ENCODE assay signal across 18 mouse cellular contexts in the genomic region with DNA sequence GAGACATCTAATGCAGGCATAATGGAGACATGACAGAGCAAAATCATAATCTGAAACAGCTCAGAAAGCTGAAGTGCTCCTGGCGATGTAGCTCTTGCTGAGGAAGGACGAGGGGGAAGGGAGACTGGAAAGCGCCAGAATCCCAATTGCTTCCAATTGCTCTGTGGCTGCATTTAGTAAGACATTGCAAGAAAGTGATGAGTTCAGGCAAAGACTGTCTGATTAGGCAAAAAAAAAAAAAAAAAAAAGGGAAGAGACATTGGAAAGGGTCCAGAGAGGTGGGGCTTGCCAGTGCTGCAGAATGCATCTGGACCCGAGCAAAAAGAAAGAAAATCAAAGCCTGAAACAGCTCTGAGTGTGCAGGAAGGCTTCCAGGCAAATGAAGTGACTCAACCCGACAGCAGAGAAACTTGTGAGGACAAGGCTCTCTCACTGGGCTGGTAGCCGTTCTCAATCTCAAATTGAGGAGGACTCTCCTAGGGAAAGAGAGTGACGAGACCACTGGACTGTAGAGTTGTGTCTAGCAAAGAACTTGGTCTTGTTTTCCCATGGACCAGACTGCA.
DNase-seq lines count a peak whose midpoint lies in the region; ATAC-seq and TF ChIP-seq lines count a peak whose summit lies in the region.
"Had no signal": no experiment of that assay in that cellular context is flagged by ENCODE, and none has a peak within 500 bp of the region (broad histone marks: within the 10 kb centered on the region; RNA-seq: fewer than 3 reads in every experiment).

No protein-coding gene starts in this region.

- no peaks in the 10 kb centered on the region for H3K4me1 ChIP-seq in lung, postnatal 0 days (ENCODE audit: insufficient read depth, low read depth, low read length)
- no peaks in the 10 kb centered on the region for H3K4me1 ChIP-seq in lung, adult 2 months (ENCODE audit: control insufficient read depth, insufficient read depth, low read length)
- H3K4me1 ChIP-seq: hindbrain, embryonic 15.5 days; neural tube, embryonic 12.5 days had no signal

- DNase-seq in gastrocnemius, postnatal 25 days: peak; percentile 6
- DNase-seq in gastrocnemius, postnatal 14 days: no peak
- peak; percentile 17 for DNase-seq in lung, postnatal 0 days (ENCODE audit: low spot score)
- no peak for DNase-seq in lung, adult 2 months
- DNase-seq in brain, adult 2 months (ENCODE audit: low read depth, low spot score): peak; percentile 59
- DNase-seq in left cerebral cortex, postnatal 4 days: peak; percentile 3
- DNase-seq in adrenal gland, postnatal 25 days: no peak
- DNase-seq: cerebellum, postnatal 36 days; heart, postnatal 14 days; kidney, adult 11 months; kidney, postnatal 14 days; midbrain, embryonic 14.5 days; thymus, adult 18-20 months had no signal

- no peak overlapping the region for H3K4me3 ChIP-seq in lung, postnatal 0 days (ENCODE audit: low read depth, low read length)
- no peak overlapping the region for H3K4me3 ChIP-seq in lung, adult 2 months (replicated peaks; ENCODE audit: extremely low read depth, low read depth, low read length)
- H3K4me3 ChIP-seq: embryonic facial prominence, embryonic 15.5 days; hindbrain, embryonic 15.5 days; neural tube, embryonic 12.5 days had no signal

- H3K9me3 ChIP-seq in lung, postnatal 0 days (ENCODE audit: low read length): no peaks in the 10 kb centered on the region
- H3K9me3 ChIP-seq: embryonic facial prominence, embryonic 15.5 days; hindbrain, embryonic 15.5 days; neural tube, embryonic 12.5 days had no signal

- no peaks in the 10 kb centered on the region for H3K27me3 ChIP-seq in lung, postnatal 0 days (replicated peaks; ENCODE audit: insufficient read depth, low read length)
- H3K27me3 ChIP-seq: embryonic facial prominence, embryonic 15.5 days; hindbrain, embryonic 15.5 days; neural tube, embryonic 12.5 days had no signal

- no peaks in the 10 kb centered on the region for H3K36me3 ChIP-seq in lung, postnatal 0 days (ENCODE audit: insufficient read depth, low read length)
- H3K36me3 ChIP-seq: embryonic facial prominence, embryonic 15.5 days; hindbrain, embryonic 15.5 days; neural tube, embryonic 12.5 days had no signal

- intact Hi-C loops in gastrocnemius, postnatal 14 days (cut with DNase I; ENCODE audit: low total_unique reads): no loop called here
- intact Hi-C loops in left cerebral cortex, postnatal 4 days (cut with DNase I): no loop called here

- WGBS in lung, postnatal 0 days: 45% methylated on average over 7 of the region's 7 CpGs
- 53% methylated on average over 7 of the region's 7 CpGs for WGBS in lung, adult 2 months

- no peak for TF ChIP-seq CTCF in lung, postnatal 0 days (IDR thresholded peaks at IDR 0.05)
- no peak for TF ChIP-seq CTCF in lung, adult 2 months (IDR thresholded peaks at IDR 0.05; ENCODE audit: insufficient read depth, low read length)

- no peak for TF ChIP-seq POLR2A in lung, adult 2 months (IDR thresholded peaks at IDR 0.05; ENCODE audit: borderline replicate concordance, extremely low read depth, low read depth, low read length)

- H3K9ac ChIP-seq in lung, postnatal 0 days (replicated peaks; ENCODE audit: low read depth): no peak overlapping the region
- H3K9ac ChIP-seq: embryonic facial prominence, embryonic 15.5 days; hindbrain, embryonic 15.5 days; neural tube, embryonic 12.5 days had no signal

- TF ChIP-seq EP300 in lung, postnatal 0 days (IDR thresholded peaks at IDR 0.05): no peak

- no peak for ATAC-seq in lung, postnatal 0 days
- ATAC-seq: CD4-positive, CD25-positive, alpha-beta regulatory T cell, adult 4 months; Patski had no signal

- no peak overlapping the region for H3K4me2 ChIP-seq in lung, postnatal 0 days (replicated peaks; ENCODE audit: low read depth, low read length)
- H3K4me2 ChIP-seq: embryonic facial prominence, embryonic 15.5 days; hindbrain, embryonic 15.5 days; neural tube, embryonic 12.5 days had no signal

- H3K27ac ChIP-seq in lung, postnatal 0 days (ENCODE audit: low read length): no peak overlapping the region
- H3K27ac ChIP-seq: embryonic facial prominence, embryonic 15.5 days; hindbrain, embryonic 15.5 days; neural tube, embryonic 12.5 days had no signal

Comparison
In these comparisons a context has a peak if more than half of its experiments do, and no peak if none do; other contexts are left out.
1. DNase-seq: peak in gastrocnemius, postnatal 25 days (single experiment), lung, postnatal 0 days (single experiment), brain, adult 2 months (single experiment) and left cerebral cortex, postnatal 4 days (single experiment); none in gastrocnemius, postnatal 14 days (single experiment), lung, adult 2 months (single experiment) and adrenal gland, postnatal 25 days (single experiment).